10 mouse cellular contexts compared by ENCODE assay signal in the genomic region with DNA sequence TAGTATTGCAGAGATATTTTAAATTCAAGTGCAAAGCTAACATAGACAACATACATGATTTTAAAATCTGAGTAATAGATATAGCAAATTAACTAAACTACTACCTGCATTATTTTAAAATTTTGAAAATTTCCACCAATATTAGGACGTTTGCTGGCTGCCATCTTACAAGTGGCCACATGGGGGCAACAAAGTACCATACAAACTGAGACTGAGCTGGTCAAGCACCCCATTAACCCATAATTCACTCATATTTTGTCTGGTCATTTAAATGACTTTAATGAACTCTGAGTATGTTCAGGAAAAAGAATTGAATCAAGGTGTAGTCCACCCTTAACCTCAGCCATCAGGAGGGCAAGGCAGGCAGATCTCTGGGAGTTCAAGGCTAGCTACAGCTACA. TPM values are rescaled to one million over a fixed set of nuclear protein-coding genes. Genes with fewer than 3 reads are reported as not detected.
DNase-seq lines count a peak whose midpoint lies in the region; ATAC-seq and TF ChIP-seq lines count a peak whose summit lies in the region.
"Had no signal": no experiment of that assay in that cellular context is flagged by ENCODE, and none has a peak within 500 bp of the region (broad histone marks: within the 10 kb centered on the region; RNA-seq: fewer than 3 reads in every experiment).

No protein-coding gene starts in this region.

- peak; percentile 27 to 72 for DNase-seq in heart, adult 2 months
- DNase-seq in heart, postnatal 25 days (ENCODE audit: low spot score): no peak
- peak; percentile 54 for DNase-seq in urinary bladder, postnatal 14 days (ENCODE audit: low spot score)
- no peak for DNase-seq in urinary bladder, postnatal 10 days (ENCODE audit: low spot score)
- peak; percentile 61 for DNase-seq in cerebellum, adult 9-11 months
- peak; percentile 62 to 72 for DNase-seq in heart, postnatal 36 days
- DNase-seq in lung, adult 2 months: peak; percentile 59
- DNase-seq in stomach, postnatal 0 days (ENCODE audit: low spot score): peak; percentile 60

- intact Hi-C loops in heart, adult 2 months (cut with DNase I): loop anchor here (1.0 kb wide), 1 partner anchor 301 kb away; no protein-coding TSS in a partner anchor
- intact Hi-C loops in heart, postnatal 25 days (cut with DNase I): loop anchor here (1.0 to 5.0 kb wide), 3 partner anchors 17 to 301 kb away; no protein-coding TSS in a partner anchor
- intact Hi-C loops in heart, postnatal 36 days (cut with DNase I): loop anchor here (1.0 kb wide), 2 partner anchors 81 to 301 kb away; no protein-coding TSS in a partner anchor

- ATAC-seq in stomach, postnatal 0 days (ENCODE audit: low FRiP score, low TSS enrichment): no peak

- no peak overlapping the region for H3K9ac ChIP-seq in heart, adult 2 months (ENCODE audit: low read depth, low read length)
- H3K9ac ChIP-seq in stomach, postnatal 0 days (ENCODE audit: low read length): no peak overlapping the region
- H3K9ac ChIP-seq: hindbrain, embryonic 15.5 days; neural tube, embryonic 12.5 days had no signal

- peak; percentile 99 for TF ChIP-seq CTCF in heart, adult 2 months (IDR thresholded peaks at IDR 0.05)
- TF ChIP-seq CTCF in lung, adult 2 months (IDR thresholded peaks at IDR 0.05; ENCODE audit: insufficient read depth, low read length): peak; percentile 54
- TF ChIP-seq CTCF in stomach, postnatal 0 days (IDR thresholded peaks at IDR 0.05; ENCODE audit: low read depth): peak; percentile 93

- no peak overlapping the region for H3K4me3 ChIP-seq in heart, adult 2 months
- H3K4me3 ChIP-seq in lung, adult 2 months (replicated peaks; ENCODE audit: extremely low read depth, low read depth, low read length): no peak overlapping the region
- no peak overlapping the region for H3K4me3 ChIP-seq in stomach, postnatal 0 days (ENCODE audit: low read depth, low read length)
- H3K4me3 ChIP-seq: hindbrain, embryonic 15.5 days; neural tube, embryonic 12.5 days had no signal

- no peak for TF ChIP-seq POLR2A in heart, adult 2 months (IDR thresholded peaks at IDR 0.05; ENCODE audit: insufficient read depth, low read depth, low read length)
- TF ChIP-seq POLR2A in lung, adult 2 months (IDR thresholded peaks at IDR 0.05; ENCODE audit: borderline replicate concordance, extremely low read depth, low read depth, low read length): no peak

- H3K36me3 ChIP-seq in heart, adult 2 months (ENCODE audit: control insufficient read depth, insufficient read depth, low read length): no peaks in the 10 kb centered on the region
- no peaks in the 10 kb centered on the region for H3K36me3 ChIP-seq in stomach, postnatal 0 days (ENCODE audit: control insufficient read depth, insufficient read depth, low read length)
- H3K36me3 ChIP-seq: hindbrain, embryonic 15.5 days; neural tube, embryonic 12.5 days had no signal

- no peaks in the 10 kb centered on the region for H3K4me1 ChIP-seq in heart, adult 2 months (ENCODE audit: control insufficient read depth, insufficient read depth, low read length)
- no peaks in the 10 kb centered on the region; the same call in 1 of the 2 replicates for H3K4me1 ChIP-seq in lung, adult 2 months (ENCODE audit: control insufficient read depth, insufficient read depth, low read length)
- H3K4me1 ChIP-seq in stomach, postnatal 0 days (replicated peaks; ENCODE audit: control insufficient read depth, insufficient read depth): no peaks in the 10 kb centered on the region

- H3K27ac ChIP-seq in heart, adult 2 months: no peak overlapping the region
- H3K27ac ChIP-seq in stomach, postnatal 0 days (replicated peaks): no peak overlapping the region
- H3K27ac ChIP-seq: hindbrain, embryonic 15.5 days; neural tube, embryonic 12.5 days had no signal

- H3K27me3 ChIP-seq in heart, adult 2 months (ENCODE audit: control insufficient read depth, insufficient read depth, low read length): no peaks in the 10 kb centered on the region
- no peaks in the 10 kb centered on the region for H3K27me3 ChIP-seq in stomach, postnatal 0 days (ENCODE audit: control insufficient read depth, insufficient read depth, low read length)
- H3K27me3 ChIP-seq: neural tube, embryonic 12.5 days had no signal

- no peaks in the 10 kb centered on the region for H3K79me2 ChIP-seq in heart, adult 2 months (replicated peaks; ENCODE audit: control insufficient read depth, insufficient read depth, low read length)

- H3K4me2 ChIP-seq in stomach, postnatal 0 days (replicated peaks; ENCODE audit: low read depth): no peak overlapping the region
- H3K4me2 ChIP-seq: hindbrain, embryonic 15.5 days; neural tube, embryonic 12.5 days had no signal

- H3K9me3 ChIP-seq in stomach, postnatal 0 days (ENCODE audit: control insufficient read depth, low read length): no peaks in the 10 kb centered on the region
- H3K9me3 ChIP-seq: hindbrain, embryonic 15.5 days; neural tube, embryonic 12.5 days had no signal

- 0 out of 2 replicates have a peak, but pooled peaks have one; percentile 24 for TF ChIP-seq EP300 in heart, adult 2 months (IDR thresholded peaks at IDR 0.05; ENCODE audit: insufficient read depth, low read depth, low read length)
- no peak for TF ChIP-seq EP300 in stomach, postnatal 0 days (optimal IDR thresholded peaks at IDR 0.05)

- 0% methylated on average over 1 of the region's 1 CpGs for WGBS in heart, adult 2 months
- WGBS in lung, adult 2 months: 0% methylated on average over 1 of the region's 1 CpGs
- WGBS in stomach, postnatal 0 days: 3% methylated on average over 1 of the region's 1 CpGs

RNA-seq across cellular contexts. Expression of gene Rad18, which starts 3.9 kb away (rescaled TPM):
- total RNA-seq in heart, adult 2 months (2021): 1 to 10 TPM; 1.3 to 1.6 TPM
- polyA plus RNA-seq in heart, adult 2 months (2012; rRNA removed): 0.53 and 0.66 TPM in 2 replicates
- 1 to 10 TPM; 1.2 to 1.4 TPM for total RNA-seq in heart, postnatal 25 days (2021)
- 1 to 10 TPM; 1.5 to 2.1 TPM for total RNA-seq in heart, postnatal 36 days (2021)
- polyA plus RNA-seq in lung, adult 2 months (2012; rRNA removed): 1.1 and 1.6 TPM in 2 replicates
- polyA plus RNA-seq in stomach, postnatal 0 days (2015; fragmentation: Nextera tagmentation; extraction: Ambion mirVana): 10.1 and 12.9 TPM in 2 replicates

Comparison
In these comparisons a context has a peak if more than half of its experiments do, and no peak if none do; other contexts are left out.
1. DNase-seq: peak in heart, adult 2 months (2 of 2), urinary bladder, postnatal 14 days (single experiment), cerebellum, adult 9-11 months (single experiment), heart, postnatal 36 days (2 of 2), lung, adult 2 months (single experiment) and stomach, postnatal 0 days (single experiment); none in heart, postnatal 25 days (single experiment) and urinary bladder, postnatal 10 days (single experiment).
2. Peak in every context shown above with its lines, with median percentiles within 50 percentile points of each other: CTCF ChIP-seq.